Mouse (Mus musculus) natural killer cell, adult 2 months (primary cell): ENCODE data around the gene Anapc15-ps.

Experiments
- DNase-seq, 2 experiments: peaks; one replicate each; pipeline ENCODE4 v3.0.0; 2022; ENCODE audit warnings: low spot score in 2 of 2

The Anapc15-ps gene

GRCm38 (mm10) chr10:95669872-95670271, 3.4 kb downstream of the Anapc15-ps start:
- no peak for DNase-seq

GRCm38 (mm10) chr10:95669034-95669433, 4.2 kb downstream of the Anapc15-ps start:
- no peak for DNase-seq

GRCm38 (mm10) chr10:95667371-95668030, 5.8 kb downstream of the Anapc15-ps start:
- no peak for DNase-seq

DNA sequence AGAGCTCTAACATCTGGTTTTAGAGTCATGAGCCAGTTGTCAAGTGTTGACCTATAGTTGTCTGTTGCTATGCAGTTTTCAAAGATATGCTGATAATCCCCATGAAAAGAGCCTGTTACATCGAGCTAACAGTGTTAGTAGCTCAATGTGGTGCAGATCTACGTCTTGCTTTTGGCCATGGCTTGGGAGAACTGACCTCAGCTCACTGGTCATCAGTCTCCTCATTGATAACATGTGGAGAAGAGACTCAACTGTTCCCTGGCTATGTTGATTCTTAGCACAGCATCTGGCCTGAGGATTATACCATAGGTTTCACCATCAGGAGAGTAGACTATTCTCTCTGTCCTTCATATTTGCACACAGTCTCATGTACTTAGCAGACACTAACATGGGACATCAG, 6.5 kb downstream of the Anapc15-ps start:
- no peak for DNase-seq

DNA sequence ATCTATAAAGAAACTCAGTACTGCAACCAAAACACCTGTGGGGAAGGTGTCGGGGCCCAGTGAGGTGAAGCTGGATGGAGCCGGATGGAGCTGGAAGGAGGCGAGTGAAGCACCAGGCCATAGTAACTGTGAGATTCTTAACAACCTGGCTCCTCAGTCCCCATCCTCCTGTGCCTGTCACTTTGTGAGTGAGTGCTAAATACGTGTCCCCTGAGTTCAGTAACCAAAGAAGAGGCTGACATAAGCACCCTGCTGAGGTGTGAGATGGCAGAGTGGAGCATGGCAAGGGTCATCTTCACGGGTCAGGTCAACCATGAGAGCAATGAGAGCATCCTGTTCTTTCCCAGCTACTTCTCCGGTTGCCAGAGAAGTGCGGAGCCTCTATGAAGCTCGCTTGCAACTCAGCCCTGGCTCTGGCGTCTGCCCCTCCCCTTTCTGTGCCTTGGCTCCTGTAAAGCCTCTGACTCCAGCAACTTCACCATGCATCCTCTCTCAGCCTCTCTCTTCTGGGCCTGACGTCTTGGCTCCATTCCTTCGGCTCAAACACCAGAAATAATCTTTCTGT, 7.7 kb downstream of the Anapc15-ps start:
- no peak for DNase-seq

DNA sequence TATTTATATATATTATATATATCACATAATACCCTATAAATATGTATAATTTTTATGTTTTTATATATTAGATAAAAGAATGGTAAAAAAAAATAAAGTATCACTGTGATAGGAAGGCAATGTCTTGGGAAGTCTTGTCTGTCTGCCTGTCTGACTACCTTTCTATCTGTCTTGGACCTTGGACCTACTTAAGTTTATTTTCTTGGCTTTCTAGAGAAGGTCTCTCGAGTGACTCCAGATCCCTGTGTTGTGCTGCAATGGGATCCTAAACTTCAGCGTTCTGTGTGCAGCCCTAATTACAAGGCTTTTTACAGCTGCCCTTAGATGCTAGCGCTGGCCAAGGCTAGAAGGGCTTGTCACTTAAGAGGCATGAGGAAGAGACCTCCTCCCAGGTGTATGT, 8.6 kb downstream of the Anapc15-ps start:
- DNase-seq: no peak

DNA sequence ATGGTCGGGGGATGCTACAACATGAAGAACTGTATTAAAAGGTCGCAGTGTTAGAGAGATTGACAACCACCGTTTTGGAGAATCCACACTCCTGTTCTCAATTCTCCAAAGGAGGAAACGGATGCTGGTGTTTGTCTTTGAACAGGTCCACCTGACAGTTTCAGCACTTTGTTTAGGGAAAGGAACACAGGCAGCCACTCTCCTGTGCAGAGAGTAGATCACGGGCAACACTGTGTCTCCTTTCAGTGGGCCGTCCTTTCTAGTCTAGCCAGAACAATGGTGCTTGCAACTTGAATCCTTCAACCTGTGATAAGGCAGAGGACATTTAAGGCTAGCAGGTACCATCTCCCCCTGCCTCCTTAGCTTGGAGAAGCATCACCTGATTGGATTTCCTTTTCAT, 12.9 kb downstream of the Anapc15-ps start:
- no peak for DNase-seq

DNA sequence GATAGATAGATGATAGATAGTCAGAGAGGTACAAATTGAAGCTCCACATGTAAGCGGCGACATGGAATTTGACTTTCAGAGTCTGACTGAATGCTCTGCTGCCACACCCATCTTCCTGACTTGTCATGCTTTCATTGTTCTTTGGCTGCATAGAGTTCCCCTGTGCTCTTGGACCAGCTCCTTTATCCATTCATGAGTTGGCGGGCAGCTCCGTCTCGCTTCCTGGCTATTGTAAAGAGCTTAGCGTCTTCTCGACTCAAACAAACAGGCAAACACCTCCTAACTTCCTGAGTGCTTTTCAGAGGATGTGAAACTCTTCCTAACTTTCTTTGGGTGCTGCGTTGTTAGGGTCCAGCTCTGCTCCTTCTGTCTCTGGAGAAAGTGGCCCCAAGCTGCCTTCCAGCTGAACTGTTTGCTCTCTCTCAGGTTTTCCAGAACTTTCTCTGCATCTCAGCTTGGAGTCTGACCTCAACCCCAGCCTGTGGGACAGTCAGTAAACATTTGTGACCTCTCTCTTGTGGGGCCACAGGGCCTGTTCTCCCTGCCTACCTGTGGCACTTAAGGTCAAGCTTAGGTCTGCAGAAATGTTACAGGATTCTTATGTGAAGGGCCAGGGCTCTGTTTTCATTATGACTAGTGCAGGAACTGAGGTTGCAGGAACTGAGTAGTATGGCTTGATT, 13.6 kb downstream of the Anapc15-ps start:
- no peak for DNase-seq

- DNase-seq: no peak
These were observed 14.4 kb downstream of the Anapc15-ps start for GRCm38 (mm10) chr10:95658836-95659343.

DNA sequence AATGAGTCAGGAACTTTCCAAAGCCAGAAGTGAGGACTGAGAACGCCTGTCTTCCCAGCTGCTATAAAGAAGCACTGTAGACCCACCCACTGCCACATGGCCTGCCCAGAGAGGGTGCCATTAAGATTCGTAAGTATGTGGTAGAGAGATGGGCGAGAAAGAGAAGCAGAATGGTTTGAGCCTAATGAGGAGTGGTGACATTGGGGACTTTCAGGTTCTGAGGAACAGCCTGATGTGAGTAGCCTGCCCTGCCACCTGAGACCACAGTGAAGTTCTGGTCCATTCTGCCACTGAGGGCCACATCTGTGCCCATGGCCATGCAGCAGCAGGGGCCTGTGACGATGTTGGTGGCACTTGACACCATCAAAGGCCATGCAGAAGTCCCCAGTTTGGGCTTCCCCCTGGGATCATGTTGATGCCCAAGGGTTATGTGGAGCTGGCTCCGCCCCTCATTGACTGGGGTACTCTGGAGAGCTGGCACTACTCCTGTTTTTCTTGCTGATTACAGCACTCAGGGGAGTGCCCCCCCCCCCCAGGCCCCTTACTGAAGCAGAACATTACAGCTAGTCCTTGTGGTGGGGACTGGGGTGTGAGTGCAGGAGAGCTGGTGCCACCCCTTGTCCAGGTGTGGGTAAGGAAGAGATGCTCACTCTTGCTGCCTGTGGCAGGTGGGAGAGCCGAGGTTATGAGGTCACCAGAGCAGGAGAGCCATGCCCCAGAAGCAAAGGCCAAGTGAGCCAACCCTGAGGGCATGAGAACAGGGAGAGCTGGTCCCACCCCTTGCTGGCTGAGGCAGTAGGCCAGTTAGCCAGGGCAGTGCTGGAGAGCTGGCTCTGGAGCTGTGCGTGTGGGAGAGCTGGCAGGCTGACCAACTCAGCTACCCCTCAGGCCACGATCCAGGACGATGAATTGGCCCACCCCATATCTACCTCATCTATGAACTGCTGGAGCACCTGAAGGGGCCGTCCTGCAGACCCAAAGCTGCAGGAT, 16.7 kb downstream of the Anapc15-ps start:
- DNase-seq: no peak

DNA sequence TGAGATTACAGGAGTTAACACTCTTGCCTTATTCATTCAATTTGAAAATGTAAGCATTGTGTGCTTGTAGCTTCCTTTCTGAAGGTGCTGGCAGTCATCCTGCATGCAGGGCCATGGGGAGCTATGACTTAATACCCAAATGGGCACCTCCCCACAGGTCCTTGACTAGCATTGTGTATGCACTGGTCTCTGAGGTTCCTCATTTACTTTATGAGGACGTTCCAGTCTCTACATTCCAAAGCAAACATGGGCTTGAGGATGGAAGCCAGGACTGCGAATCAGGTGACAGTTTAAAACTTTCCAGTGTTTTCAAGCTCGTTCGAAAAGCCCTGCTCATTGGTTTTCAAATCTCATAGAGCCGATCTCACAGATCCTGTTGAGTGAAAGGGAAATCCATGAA, 21.1 kb downstream of the Anapc15-ps start:
- DNase-seq: no peak

DNA sequence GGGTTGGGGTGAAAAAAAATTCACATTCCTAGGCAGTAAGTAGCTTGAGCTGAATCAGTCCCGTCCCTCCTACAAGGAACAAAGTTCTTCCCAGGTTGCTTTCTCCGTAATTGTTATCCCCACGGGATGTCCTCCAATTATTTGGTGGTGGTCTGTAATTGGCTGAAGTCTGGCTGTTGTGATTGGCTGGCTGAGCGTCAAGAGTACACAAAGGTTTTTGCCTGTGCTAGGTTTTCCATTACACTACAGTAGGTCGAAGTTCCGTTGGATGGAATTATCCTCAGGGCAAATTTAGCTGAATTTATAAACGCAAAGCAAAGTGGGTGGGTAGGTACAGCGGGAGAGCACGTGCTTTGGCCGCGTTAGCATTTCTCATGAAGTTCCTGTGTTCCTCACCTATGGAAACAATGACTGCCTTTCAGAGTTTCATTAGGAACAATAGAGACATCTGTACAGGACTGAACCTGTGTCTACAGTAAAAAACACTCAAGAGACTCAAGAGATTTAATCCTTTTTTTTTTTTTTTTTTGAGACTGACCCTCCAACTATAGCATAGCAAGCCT, 24.8 kb downstream of the Anapc15-ps start:
- no peak for DNase-seq

GRCm38 (mm10) chr10:95647128-95647527, 26.1 kb downstream of the Anapc15-ps start:
- no peak for DNase-seq

GRCm38 (mm10) chr10:95646576-95646975, 26.7 kb downstream of the Anapc15-ps start:
- no peak for DNase-seq

GRCm38 (mm10) chr10:95643696-95644360, 29.4 kb downstream of the Anapc15-ps start:
- DNase-seq: no peak

- no peak for DNase-seq
These were observed 30.2 kb downstream of the Anapc15-ps start for GRCm38 (mm10) chr10:95643042-95643441.

- no peak for DNase-seq
These were observed 31.9 kb downstream of the Anapc15-ps start for GRCm38 (mm10) chr10:95641335-95641734.

- no peak for DNase-seq
These were observed 33.8 kb downstream of the Anapc15-ps start for GRCm38 (mm10) chr10:95639429-95639828.

GRCm38 (mm10) chr10:95634751-95635150, 38.5 kb downstream of the Anapc15-ps start:
- no peak for DNase-seq

GRCm38 (mm10) chr10:95634261-95634660, 39.0 kb downstream of the Anapc15-ps start:
- DNase-seq: no peak

DNA sequence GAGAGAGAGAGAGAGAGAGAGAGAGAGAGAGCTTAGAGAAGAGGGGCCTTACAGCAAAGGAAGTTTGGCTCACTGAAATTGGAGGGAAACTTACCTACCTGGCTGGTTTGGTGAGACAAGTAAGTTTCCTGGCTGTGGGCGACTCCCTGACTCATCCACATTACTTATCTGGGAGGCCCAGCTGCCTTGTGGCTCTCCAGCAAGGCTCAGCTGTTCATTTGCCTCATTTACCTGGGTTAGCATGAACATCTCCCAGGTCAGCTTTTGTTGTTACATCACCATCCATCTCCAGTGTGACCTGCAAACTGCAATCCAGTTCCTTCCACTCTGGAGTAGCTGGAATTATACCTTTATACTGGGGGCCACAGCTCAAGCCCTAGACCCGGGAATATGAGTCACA, 41.7 kb downstream of the Anapc15-ps start:
- DNase-seq: no peak
